Mouse (Mus musculus) G1E-ER4 (cell line): ENCODE data around the gene Gapvd1. TPM values are rescaled to one million over a fixed set of nuclear protein-coding genes. Genes with fewer than 3 reads are reported as not detected.

Experiments
- GATA1 ChIP-seq: IDR thresholded peaks from one replicate; pipeline ENCODE4 v1.8.0; 2012; ENCODE audit warnings: low read length, inconsistent platforms
- polyA plus RNA-seq: library from polyadenylated mRNA; stranded (reverse); fragments of >175 nt; gene quantifications from 2 replicates; pipeline ENCODE4 v1.2.3, GENCODE M21; 2012

The Gapvd1 gene
- polyA plus RNA-seq, 1 experiment = 21.8 TPM

- no peak for TF ChIP-seq GATA1
Observed at GRCm38 (mm10) chr2:34671385-34672026, 83.5 kb downstream of the Gapvd1 start.

- no peak for TF ChIP-seq GATA1
Observed at GRCm38 (mm10) chr2:34670470-34670869, 84.6 kb downstream of the Gapvd1 start.

- TF ChIP-seq GATA1 = no peak
Observed at GRCm38 (mm10) chr2:34669203-34669746, 85.8 kb downstream of the Gapvd1 start.

- no peak for TF ChIP-seq GATA1
Observed at GRCm38 (mm10) chr2:34668440-34669191, 86.4 kb downstream of the Gapvd1 start.

- TF ChIP-seq GATA1 = no peak
Observed at GRCm38 (mm10) chr2:34667820-34668219, 87.2 kb downstream of the Gapvd1 start.

GRCm38 (mm10) chr2:34647410-34647809, 107.6 kb downstream of the Gapvd1 start:
- no peak for TF ChIP-seq GATA1

GRCm38 (mm10) chr2:34646541-34646865, 108.5 kb downstream of the Gapvd1 start:
- no peak for TF ChIP-seq GATA1

- TF ChIP-seq GATA1 = no peak
Observed at GRCm38 (mm10) chr2:34645851-34646540, 109.0 kb downstream of the Gapvd1 start.

- no peak for TF ChIP-seq GATA1
Observed at GRCm38 (mm10) chr2:34644571-34645526, 110.2 kb downstream of the Gapvd1 start.

GRCm38 (mm10) chr2:34642351-34642750, 112.7 kb downstream of the Gapvd1 start:
- TF ChIP-seq GATA1 = no peak

GRCm38 (mm10) chr2:34639725-34640124, 115.3 kb downstream of the Gapvd1 start:
- no peak for TF ChIP-seq GATA1

GRCm38 (mm10) chr2:34638955-34639650, 115.9 kb downstream of the Gapvd1 start:
- TF ChIP-seq GATA1 = no peak

- TF ChIP-seq GATA1 = no peak
Observed at GRCm38 (mm10) chr2:34635249-34636165, 119.5 kb downstream of the Gapvd1 start.
